Mouse (Mus musculus) midbrain, embryonic 16.5 days (tissue): ENCODE data around the gene Ethe1. TPM values are rescaled to one million over a fixed set of nuclear protein-coding genes. Genes with fewer than 3 reads are reported as not detected.

ENCODE experiments used
- ATAC-seq: fragments of 200-750 bp; cut with Nextera tagmentation; 2 replicates; pipeline ENCODE4 v1.8.0; 2017; ENCODE audit warnings: moderate TSS enrichment
- H3K27ac ChIP-seq: fragments of 300-500 bp; sonication (generic); 2 replicates; pipeline ENCODE4 v1.5.1; 2014; ENCODE audit warnings: mild to moderate bottlenecking, low read length, mixed read lengths
- H3K27me3 ChIP-seq: fragments of 300-500 bp; sonication (generic); 2 replicates; pipeline ENCODE4 v1.6.1; 2014; ENCODE audit warnings: low read depth, low read length, mixed read lengths; ENCODE audit not compliant: control insufficient read depth, insufficient read depth
- H3K36me3 ChIP-seq: fragments of 300-500 bp; sonication (generic); 2 replicates; pipeline ENCODE4 v1.6.1; 2014; ENCODE audit warnings: mild to moderate bottlenecking, low read length, moderate library complexity, mixed read lengths; ENCODE audit not compliant: control insufficient read depth, insufficient read depth
- H3K4me1 ChIP-seq: fragments of 300-500 bp; sonication (generic); 2 replicates; pipeline ENCODE4 v1.6.1; 2014; ENCODE audit warnings: mild to moderate bottlenecking, low read length, mixed read lengths; ENCODE audit not compliant: control insufficient read depth, insufficient read depth
- H3K4me2 ChIP-seq: fragments of 300-500 bp; sonication (generic); 2 replicates; pipeline ENCODE4 v1.6.1; 2014; ENCODE audit warnings: mild to moderate bottlenecking, low read length, mixed read lengths
- H3K4me3 ChIP-seq: fragments of 300-500 bp; sonication (generic); 2 replicates; pipeline ENCODE4 v1.5.1; 2014; ENCODE audit warnings: low read depth, mild to moderate bottlenecking, low read length, moderate library complexity, mixed read lengths
- H3K9ac ChIP-seq: fragments of 300-500 bp; sonication (generic); 2 replicates; pipeline ENCODE4 v1.6.1; 2014; ENCODE audit warnings: low read depth, low read length, mixed read lengths
- H3K9me3 ChIP-seq: fragments of 300-500 bp; sonication (generic); replicated peaks from 2 replicates; pipeline ENCODE4 v1.6.1; 2014; ENCODE audit warnings: mild to moderate bottlenecking, low read length, mixed read lengths; ENCODE audit not compliant: control insufficient read depth, poor library complexity, severe bottlenecking
- whole genome bisulfite sequencing: fragments of 180-500 bp; shearing (Covaris S2); extraction: QIAGEN DNeasy Blood & Tissue Kit; methylation state at CpG from one replicate; pipeline ENCODE4 v1.1.7; 2014; 5-methylcytosine and 5-hydroxymethylcytosine counted together
- polyA plus RNA-seq: library from polyadenylated mRNA; unstranded; fragments of >200 nt; fragmentation: Nextera tagmentation; extraction: Ambion mirVana; gene quantifications from 2 replicates; pipeline ENCODE4 v1.2.1, GENCODE M21; 2015

The Ethe1 gene
- polyA plus RNA-seq, 1 experiment from 2014 or later = 30.7 TPM

DNA sequence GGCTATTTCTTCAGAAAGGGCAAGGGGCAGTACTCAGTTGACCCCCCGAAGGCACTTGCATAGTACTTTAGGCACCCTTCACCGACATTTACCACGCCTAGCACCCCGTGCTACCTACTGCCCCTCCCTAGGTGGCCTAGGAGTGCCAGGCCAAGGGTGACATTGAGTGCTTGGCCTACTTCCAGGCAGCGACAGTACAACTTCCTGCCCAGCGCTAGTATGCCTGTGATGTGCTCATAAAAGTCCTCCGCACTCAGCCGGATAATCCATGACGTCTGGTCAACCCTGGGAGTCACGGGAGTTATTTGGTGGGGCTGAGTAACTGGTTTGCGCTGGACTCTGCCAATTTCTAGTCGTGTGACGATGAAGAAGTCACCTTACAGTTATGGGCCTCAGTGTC lies 993 bp downstream of the Ethe1 start:
- H3K4me1 ChIP-seq = peaks cover 17% of the 10 kb centered on the region
- H3K4me3 ChIP-seq = no peak overlapping the region
- H3K9me3 ChIP-seq = 0 out of 2 replicates have a peak, but pooled peaks cover 3% of the 10 kb centered on the region
- no peaks in the 10 kb centered on the region for H3K36me3 ChIP-seq
- H3K4me2 ChIP-seq = no peak overlapping the region
- 89% methylated on average over 13 of the region's 13 CpGs for WGBS
- H3K9ac ChIP-seq = no peak overlapping the region
- peaks cover 11% of the 10 kb centered on the region for H3K27me3 ChIP-seq
- H3K27ac ChIP-seq = no peak overlapping the region
- ATAC-seq = no peak

DNA sequence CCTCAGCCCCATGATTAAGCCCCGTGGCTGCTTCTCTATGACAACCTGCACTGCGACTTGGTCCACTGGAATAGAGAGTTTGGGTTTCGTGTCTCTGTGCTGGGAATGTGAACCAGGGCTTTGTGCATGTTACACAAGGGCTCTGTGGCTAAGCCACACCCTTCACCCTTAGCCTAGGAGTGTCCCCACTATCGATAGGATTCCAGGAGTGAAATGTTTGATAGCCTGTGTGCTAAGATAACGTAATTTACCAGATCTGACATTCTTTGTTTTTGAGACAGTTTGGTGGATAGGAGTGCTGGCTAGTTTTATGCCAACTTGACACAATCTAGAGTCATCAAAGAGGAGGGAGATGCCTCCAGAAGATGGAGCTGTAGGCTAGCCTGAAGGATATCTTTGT lies 4.4 kb downstream of the Ethe1 start:
- no peaks in the 10 kb centered on the region for H3K9me3 ChIP-seq
- no peak for ATAC-seq
- WGBS = 74% methylated on average over 5 of the region's 5 CpGs

DNA sequence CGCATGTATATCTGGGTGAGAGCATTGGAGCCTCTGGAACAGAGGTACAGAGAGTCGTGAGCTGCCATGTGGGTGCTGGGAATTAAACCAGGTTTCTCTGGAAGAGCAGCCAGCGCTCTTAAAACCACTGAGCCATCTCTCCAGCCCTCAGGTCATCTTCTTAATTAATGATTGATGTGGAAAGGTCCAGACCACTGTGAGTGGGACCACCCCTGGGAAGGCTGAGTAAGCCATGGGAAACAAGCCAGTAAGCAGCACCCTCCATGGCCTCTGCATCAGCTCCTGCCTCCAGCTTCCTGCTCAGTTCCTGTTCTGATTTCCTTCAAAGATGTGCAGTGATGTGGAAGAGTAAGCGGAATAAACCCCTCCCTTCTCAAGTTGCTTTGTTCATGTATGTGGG lies 4.8 kb downstream of the Ethe1 start:
- peaks cover 22% of the 10 kb centered on the region for H3K4me1 ChIP-seq
- ATAC-seq = no peak
- H3K36me3 ChIP-seq = no peaks in the 10 kb centered on the region
- H3K4me3 ChIP-seq = no peak overlapping the region
- peaks cover 5% of the 10 kb centered on the region; the same call in 1 of the 2 replicates for H3K27me3 ChIP-seq
- peak overlapping the region; percentile 54; the same call in 1 of the 2 replicates for H3K27ac ChIP-seq
- H3K9ac ChIP-seq = no peak overlapping the region
- 57% methylated on average over 4 of the region's 4 CpGs for WGBS
- 0 out of 2 replicates have a peak overlapping the region, but pooled peaks have one; percentile 13 for H3K4me2 ChIP-seq
- H3K9me3 ChIP-seq = no peaks in the 10 kb centered on the region

More for the DNA sequence above, 4.4 kb downstream of the Ethe1 start:
- Histone ChIP-seq H3K4me1 (peaks cover 24% of the 10 kb centered on the region), H3K4me2 (no peak overlapping the region), H3K9ac (no peak overlapping the region), H3K4me3 (no peak overlapping the region), H3K27me3 (peaks cover 5% of the 10 kb centered on the region; the same call in 1 of the 2 replicates), H3K27ac (no peak overlapping the region), H3K36me3 (no peaks in the 10 kb centered on the region)

DNA sequence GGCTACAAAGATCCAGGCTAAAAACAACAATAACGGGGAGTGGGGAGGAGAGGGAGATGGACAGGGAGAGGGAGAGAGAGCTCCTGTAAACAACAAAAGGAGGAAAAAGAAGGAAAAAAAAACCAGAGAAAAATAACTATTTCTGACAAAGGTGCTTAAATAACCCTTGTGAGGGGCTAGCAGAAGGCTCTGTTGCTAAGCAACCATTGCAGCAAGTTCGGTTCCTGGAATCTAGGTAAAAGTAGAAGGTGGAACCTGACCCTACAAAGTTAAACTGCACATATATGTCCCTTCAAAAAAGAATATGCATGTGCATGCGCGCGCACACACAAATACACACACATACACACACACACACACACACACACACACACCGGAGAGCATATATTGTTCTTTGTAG lies 5.4 kb downstream of the Ethe1 start:
- Histone ChIP-seq H3K4me3 (no peak overlapping the region), H3K4me1 (peaks cover 20% of the 10 kb centered on the region), H3K9me3 (no peaks in the 10 kb centered on the region), H3K36me3 (no peaks in the 10 kb centered on the region), H3K4me2 (peak overlapping the region; percentile 11), H3K9ac (no peak overlapping the region), H3K27ac (peak overlapping the region; percentile 54; the same call in 1 of the 2 replicates), H3K27me3 (peaks cover 5% of the 10 kb centered on the region; the same call in 1 of the 2 replicates)
- WGBS = 74% methylated on average over 6 of the region's 6 CpGs
- ATAC-seq = no peak

DNA sequence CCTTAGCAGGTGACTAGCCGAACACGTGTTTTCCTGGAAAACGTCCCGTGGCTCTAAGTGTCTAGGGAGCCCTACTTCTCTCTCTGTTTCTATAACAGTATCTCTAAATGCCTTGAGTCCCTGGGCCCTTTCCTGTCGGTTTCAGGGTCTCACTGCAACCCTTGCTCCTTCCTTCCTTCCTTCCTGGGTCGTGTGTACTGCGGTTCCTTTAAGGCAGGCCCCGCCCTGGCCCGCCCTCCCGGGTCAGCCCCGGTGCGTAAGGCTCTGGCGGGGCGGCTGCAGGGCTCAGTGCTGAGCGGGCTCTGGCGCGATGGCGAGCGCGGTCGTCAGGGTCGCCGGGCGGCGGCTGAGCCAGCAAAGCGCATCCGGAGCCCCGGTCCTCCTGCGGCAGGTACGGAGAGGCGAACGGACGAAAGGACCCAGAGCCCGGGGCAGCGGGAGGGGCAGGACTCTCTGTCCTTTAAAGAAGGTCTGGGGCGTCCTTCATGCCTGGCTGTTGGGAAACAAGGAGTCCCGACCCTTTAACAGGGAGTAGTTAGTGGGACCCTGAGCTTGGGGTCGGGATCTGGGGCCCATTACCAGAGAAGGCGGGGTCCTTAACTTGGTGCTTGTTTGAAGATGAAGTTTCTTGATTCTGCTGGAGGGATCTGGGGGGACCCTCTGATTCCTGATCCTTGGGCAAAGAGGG lies 6.4 kb downstream of the Ethe1 start:
- peak; percentile 86 for ATAC-seq
- H3K4me3 ChIP-seq = peak overlapping the region; percentile 72
- H3K9me3 ChIP-seq = no peaks in the 10 kb centered on the region
- H3K9ac ChIP-seq = peak overlapping the region; percentile 86
- H3K27me3 ChIP-seq = peaks cover 5% of the 10 kb centered on the region; the same call in 1 of the 2 replicates
- H3K27ac ChIP-seq = no peak overlapping the region
- peak overlapping the region; percentile 78 for H3K4me2 ChIP-seq
- H3K36me3 ChIP-seq = no peaks in the 10 kb centered on the region
- peaks cover 19% of the 10 kb centered on the region for H3K4me1 ChIP-seq
- 2% methylated on average over 38 of the region's 39 CpGs for whole genome bisulfite sequencing

DNA sequence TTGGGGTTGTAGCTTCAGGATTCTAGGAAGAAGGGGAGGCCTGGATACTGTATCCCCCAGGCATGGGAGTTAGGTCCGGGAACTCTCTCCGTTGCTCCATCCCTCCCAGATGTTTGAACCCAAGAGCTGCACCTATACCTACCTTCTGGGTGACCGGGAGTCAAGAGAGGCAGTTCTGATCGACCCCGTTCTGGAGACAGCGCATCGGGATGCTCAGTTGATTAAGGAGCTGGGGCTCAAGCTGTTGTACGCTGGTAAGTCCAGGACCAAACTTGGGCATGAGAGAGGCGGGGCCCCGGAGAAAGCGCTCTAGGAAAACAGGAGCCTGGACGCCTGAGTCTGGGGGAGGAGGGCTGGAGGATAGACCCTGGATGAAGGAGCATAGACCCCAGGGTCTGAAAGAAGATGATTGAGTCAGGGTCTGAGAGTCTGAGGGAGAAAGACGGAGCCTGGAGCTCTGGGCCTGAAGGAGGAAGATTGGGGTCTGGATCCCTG lies 7.0 kb downstream of the Ethe1 start:
- no peak overlapping the region for H3K27ac ChIP-seq
- H3K9me3 ChIP-seq = no peaks in the 10 kb centered on the region
- H3K4me3 ChIP-seq = peak overlapping the region; percentile 72
- peak; percentile 14; the same call in 1 of the 2 replicates for ATAC-seq
- no peaks in the 10 kb centered on the region for H3K36me3 ChIP-seq
- H3K4me1 ChIP-seq = peaks cover 19% of the 10 kb centered on the region
- H3K27me3 ChIP-seq = peaks cover 5% of the 10 kb centered on the region; the same call in 1 of the 2 replicates
- 4% methylated on average over 13 of the region's 13 CpGs for WGBS
- peak overlapping the region; percentile 86 for H3K9ac ChIP-seq
- peak overlapping the region; percentile 78 for H3K4me2 ChIP-seq

DNA sequence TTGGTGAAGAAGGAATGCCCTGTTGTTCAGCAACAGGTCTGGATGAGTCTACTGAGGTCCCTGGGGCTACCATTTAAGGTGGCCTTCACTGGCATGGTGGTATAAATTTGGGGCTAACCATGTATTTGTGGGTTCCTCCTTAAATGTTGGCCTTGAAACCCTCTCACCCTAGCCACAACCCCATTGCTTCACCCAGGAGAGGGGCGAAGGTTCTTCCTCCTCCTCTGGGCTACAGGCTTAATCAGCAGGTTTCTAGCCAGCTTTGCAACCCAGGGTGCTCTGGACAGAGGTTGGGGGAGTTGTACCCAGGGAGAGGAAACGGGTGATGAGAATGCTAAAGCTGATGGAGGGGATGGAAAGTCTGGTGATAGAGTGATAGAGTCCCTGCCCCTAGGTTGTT lies 8.1 kb downstream of the Ethe1 start:
- Histone ChIP-seq H3K4me1 (peaks cover 19% of the 10 kb centered on the region), H3K9me3 (no peaks in the 10 kb centered on the region), H3K27ac (no peak overlapping the region), H3K4me2 (no peak overlapping the region), H3K36me3 (no peaks in the 10 kb centered on the region), H3K9ac (no peak overlapping the region), H3K27me3 (peaks cover 5% of the 10 kb centered on the region; the same call in 1 of the 2 replicates), H3K4me3 (no peak overlapping the region)
- ATAC-seq = no peak
- 77% methylated on average over 2 of the region's 2 CpGs for WGBS

DNA sequence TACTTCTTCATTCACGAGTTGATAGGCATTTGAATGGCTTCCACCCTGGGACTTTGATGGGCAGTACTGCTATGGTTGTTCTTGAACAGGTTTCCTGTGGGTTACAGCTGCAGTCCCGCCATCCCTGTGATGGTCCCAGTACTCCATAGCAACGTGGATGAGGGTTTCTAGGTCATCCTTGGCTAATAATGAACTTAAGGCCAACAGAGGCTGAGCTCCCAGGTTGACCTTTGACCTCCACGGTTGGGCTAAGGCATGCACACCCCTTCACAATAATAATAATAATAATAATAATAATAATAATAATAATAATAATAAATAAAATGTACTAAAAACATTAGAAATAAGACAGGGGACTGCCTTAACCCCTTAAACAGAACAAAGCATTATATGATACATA lies 10.8 kb downstream of the Ethe1 start:
- H3K4me2 ChIP-seq = no peak overlapping the region
- no peaks in the 10 kb centered on the region for H3K36me3 ChIP-seq
- H3K27me3 ChIP-seq = peaks cover 5% of the 10 kb centered on the region; the same call in 1 of the 2 replicates
- no peak overlapping the region for H3K9ac ChIP-seq
- WGBS = 79% methylated on average over 4 of the region's 4 CpGs
- peaks cover 14% of the 10 kb centered on the region for H3K4me1 ChIP-seq
- no peaks in the 10 kb centered on the region for H3K9me3 ChIP-seq
- no peak for ATAC-seq
- H3K4me3 ChIP-seq = no peak overlapping the region
- H3K27ac ChIP-seq = no peak overlapping the region
